Mouse (Mus musculus) heart, adult 2 months (tissue): ENCODE results near the gene Nr3c2.

Experiments used
- CTCF ChIP-seq: fragments of 200-600 bp; IDR thresholded peaks from 2 replicates; pipeline ENCODE4 v1.8.1; 2022; ENCODE audit warnings: antibody characterized with exemption, mild to moderate bottlenecking, moderate library complexity
- POLR2A ChIP-seq: fragments of 200-500 bp; IDR thresholded peaks from 2 replicates; pipeline ENCODE4 v1.6.1; 2011; ENCODE audit warnings: mild to moderate bottlenecking, low read depth, low read length, control low read depth; ENCODE audit not compliant: insufficient read depth

DNA sequence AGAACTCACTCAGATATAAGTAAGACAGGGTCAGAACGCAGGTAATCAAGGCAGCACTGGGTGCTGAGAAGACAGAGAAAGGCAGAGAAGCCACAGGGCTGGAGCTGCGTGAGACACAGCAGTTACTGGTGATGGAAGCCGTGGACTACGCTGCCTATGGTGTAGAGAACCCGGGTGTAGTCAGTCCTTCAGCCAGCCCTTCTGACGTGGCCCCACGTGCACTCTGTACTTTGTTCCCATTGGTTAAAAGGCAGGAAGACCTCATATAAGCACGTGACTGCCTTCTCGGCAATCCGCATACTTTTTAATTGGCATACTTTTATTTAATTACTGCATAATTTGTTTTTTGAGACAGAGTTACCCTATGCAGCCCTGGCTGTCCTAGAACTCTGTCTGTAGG lies 198.9 kb downstream of the Nr3c2 start:
- TF ChIP-seq POLR2A (no peak), CTCF (no peak)
